Mouse (Mus musculus): ENCODE results near the gene Smarcd2.
A peak's percentile ranks its signal among the peaks of the same experiment; 100 is the strongest.

Smarcd2 gene

DNA sequence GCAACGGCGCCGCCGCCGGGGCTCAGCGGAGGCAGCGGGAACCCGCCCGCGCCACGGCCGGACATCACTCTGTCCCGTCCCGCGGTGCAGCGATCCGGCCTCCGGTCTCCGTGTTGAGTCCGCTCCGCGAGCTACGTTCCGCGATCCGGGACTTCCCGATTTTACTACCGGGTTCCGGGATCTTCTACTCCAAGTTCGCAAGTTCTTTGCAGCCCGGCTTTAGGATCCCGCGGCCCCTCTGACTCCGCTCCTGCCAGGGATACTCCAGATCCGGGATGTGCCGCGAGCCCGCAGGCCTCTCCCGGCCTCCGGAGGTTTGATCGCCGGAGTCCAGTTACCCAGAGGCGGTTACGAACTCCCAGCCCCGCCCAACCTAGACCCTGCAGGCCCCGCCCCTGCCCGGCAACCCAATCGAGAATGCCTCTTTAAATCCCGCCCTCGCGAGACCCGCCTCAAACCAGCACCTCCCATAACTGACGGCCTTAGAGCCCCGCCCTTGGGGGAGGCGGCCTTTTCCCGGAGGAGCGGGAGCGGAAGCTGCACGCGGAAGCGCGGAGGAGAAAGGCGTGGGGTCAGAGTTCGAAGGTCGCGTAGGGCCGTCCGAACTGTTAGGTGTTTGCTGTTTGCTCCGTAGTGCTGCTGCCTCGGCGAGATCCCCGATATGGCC lies at the start of gene Smarcd2:
TSS of gene Smarcd2 (minus strand) at position 329 of the 667 bp plus-strand sequence.
- DNase-seq (ENCODE audit: low read depth, low spot score), result peak; percentile 99

DNA sequence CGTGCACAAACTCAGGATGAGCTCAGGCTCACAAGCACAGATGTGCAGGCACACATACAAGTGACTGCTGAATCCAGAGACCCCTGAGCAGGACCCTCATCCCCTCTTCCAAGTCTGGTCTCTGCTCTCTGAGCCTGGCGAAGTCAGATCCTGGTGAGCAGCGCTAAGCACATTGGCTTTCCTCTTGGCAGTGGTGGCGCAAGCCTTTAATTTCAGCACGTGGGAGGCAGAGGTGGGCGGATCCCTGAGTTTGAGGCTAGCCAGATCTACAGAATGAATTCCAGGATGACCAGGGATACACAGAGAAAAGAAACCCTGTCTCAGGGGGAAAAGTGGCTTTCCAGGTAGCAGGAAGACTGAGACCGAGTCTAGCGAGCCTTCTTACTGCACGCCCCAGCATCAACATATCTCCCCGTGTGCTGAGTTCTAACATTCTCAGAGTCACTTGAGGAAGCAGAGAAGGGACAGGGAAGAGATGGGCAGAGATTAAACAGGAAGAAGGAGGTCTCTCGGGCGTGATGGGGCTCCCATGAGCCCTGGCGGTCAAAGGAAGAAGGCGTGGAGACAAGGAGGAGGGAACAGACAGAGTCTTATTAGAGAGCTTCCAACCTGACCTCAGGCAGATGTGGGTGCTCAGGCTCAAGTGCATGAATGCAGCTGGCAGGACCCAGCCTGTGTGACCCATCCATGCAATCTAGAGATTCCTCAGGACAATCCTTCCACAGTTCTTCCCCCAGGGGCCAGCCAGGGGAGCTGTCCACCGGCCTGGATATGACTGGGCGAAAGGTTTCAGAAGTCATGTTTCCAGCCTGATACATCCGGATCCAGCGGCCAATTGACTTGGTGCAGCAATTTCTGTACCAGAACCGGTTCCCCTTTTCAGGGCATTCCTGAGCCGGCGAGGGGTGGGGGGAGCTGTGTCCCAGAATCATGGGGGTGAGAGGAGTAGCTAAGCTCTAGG lies 45.9 kb upstream of the Smarcd2 start:
- no peak for DNase-seq (ENCODE audit: low read depth, low spot score)

DNA sequence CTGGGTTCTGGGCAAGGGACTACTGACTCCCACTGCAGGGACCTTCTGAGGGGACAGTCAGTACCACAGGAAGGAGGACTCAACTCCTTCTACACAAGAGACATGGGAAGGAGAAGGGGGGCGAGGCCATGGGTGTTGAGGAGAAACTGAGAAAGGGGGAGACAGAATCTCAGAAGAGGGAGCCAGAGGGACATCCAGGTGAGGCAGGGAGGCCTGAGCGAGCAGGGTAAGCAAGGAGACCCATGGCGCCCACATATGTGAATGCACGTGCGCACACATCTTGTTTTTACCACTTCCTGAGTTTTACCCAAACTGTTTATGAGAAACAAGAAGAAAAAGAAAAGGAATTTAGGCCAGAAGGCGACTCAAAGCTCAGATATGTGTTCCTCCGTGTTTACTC lies 45.0 kb upstream of the Smarcd2 start:
- DNase-seq (ENCODE audit: low read depth, low spot score), result no peak

DNA sequence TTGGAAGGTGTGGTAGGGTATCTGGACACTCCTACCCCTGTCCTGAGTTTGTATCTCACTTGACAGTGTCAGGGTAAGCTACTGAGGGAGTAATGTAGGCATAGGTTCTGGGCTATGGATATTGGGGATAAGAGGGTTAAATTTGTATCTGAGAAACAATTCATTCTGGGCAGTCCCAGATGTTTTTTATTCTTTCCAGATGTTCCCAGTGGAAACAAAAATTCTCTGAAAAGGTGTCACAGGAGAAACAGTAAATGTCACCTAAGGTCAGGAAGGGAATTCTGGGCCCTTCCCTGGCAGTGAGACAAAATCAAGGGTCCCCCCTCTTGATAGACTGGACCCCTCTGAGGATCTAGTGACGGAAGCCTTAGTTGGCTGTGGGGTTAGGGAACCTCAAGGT lies 43.6 kb upstream of the Smarcd2 start:
- DNase-seq (ENCODE audit: low read depth, low spot score), result no peak

DNA sequence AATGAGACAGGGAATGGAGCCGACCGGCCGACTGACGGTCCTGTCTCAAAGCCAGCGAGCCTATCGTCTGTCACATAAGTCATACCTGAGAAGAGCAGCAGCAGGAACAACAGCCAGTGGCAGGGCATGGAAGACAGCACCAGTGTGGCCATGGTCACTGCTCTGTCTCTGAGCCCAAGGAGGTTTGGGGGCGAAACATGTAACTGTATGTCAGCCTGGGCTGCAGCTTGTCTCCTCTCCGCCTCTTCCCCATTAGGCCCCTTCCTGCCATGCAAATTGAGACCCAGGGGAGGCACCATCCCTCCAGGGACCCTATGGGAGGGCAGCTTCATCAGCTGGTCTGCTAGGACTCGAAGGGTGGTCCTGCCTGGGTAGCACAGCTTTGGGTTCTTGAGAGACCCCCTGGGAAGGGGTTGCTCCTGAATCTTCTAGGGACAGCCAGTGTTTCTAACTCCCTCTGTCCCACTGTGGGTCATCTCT lies 41.6 kb upstream of the Smarcd2 start, which contains the start of gene Cd79b:
TSS of gene Cd79b (minus strand) at position 430 of the 480 bp plus-strand sequence.
- DNase-seq (ENCODE audit: low read depth, low spot score), result no peak

DNA sequence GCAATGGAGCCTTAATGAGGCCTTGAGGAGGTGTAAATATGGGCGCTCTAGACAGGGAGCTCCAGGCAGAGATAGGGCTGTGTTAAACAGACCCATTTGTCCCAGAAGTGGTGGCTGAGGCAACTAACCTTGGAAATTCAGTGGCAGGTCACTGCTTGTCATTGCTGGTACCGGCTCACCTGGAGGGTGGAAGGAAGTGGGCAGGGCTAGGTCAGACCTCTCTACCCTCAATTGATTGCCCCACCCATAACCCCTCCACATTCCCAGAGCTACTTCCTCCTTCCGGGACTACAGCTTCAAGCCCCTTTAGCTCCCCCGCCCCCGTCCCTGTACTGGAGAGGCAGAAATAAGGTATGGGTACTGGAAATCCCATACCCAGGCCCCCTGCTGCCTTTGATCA lies 40.8 kb upstream of the Smarcd2 start:
- no peak for DNase-seq (ENCODE audit: low read depth, low spot score)

DNA sequence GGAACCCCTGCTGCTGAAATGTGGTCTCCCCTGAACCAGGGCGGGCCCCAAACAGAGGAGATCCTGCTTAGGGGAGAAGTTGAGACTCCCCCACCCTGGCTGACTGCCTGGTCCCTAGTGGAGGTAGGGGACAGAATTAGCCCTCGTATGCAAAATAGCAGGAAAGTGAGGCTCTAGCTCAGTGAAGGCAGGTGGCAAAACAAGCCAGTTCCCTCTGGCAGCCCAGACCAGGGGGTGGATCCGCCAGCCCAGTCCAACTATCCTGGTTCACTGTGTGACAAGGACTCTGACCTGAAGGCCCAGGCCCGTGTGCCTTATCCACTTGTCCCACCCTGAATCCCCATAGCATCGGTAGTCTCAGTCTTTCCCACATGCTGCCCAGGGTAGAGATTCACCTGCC lies 37.4 kb upstream of the Smarcd2 start:
- no peak for DNase-seq (ENCODE audit: low read depth, low spot score)

DNA sequence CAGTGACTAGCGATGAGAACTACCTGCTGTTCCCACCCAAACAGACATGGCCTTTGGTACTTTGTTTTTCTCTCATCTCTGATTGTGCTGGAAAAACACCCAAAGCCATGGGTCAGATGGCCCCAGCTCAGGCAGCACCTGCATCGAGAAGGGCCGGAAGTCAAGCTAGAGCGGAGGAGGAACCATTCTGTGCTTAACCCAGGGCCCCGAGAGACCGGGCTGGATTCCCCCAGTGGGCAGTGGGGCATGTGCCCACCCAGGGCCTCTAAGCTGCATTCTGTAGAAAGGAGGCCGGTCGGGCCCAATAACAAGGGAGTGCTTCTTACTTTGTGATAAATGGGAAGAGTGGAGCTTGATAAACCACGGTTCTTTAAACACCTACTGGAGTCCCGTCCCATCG lies 35.4 kb upstream of the Smarcd2 start:
- DNase-seq (ENCODE audit: low read depth, low spot score), result no peak

DNA sequence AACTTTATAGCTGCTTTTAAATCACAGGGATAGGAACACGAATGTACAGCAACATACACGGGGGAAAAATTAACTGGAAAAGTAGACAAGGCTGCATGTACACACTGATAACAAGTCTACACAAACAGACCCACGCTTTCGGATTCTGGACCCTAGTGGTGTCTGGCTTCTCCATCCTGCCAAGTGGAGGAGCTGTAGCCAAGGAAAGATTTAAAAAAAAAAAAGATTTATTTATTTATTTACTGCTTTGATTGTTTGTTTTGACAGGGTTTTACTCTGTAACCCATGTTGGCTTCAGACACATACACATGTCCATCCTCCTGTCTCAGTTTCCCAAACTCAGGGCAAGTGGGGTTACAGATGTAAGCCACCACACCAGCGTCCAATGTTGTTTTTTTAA lies 34.7 kb upstream of the Smarcd2 start:
- DNase-seq (ENCODE audit: low read depth, low spot score), result no peak

DNA sequence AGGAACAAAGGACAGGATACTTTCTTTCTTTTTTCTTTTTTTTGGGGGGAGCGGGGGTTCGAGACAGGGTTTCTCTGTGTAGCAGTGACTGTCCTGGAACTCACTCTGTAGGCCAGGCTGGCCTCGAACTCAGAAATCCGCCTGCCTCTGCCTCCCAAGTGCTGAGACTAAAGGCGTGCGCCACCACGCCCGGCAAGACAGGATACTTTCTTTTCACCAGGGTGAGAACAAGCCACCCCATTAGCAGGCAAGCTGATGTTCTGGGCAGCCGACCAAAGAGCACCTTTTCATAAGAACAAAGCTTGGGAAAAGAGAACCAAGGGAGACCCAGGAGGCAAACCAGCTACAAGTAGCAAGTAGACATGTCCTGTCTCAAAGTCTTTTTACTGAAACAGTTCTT lies 34.0 kb upstream of the Smarcd2 start:
- DNase-seq (ENCODE audit: low read depth, low spot score), result no peak

DNA sequence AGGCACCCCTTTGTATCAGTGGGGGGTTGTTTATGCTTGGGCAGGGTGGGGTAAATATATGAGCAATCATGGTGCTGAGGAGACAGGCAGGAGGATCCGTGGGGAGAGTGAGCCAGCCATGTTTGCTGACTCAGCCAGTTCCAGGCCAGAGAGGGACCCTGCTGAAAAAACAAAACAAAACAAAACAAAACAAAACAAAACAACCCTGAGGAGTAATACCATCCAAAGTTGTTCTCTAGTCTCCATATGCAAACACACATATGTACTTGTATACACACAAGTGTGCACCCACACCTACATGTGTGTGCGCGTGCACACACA lies 33.3 kb upstream of the Smarcd2 start:
- DNase-seq (ENCODE audit: low read depth, low spot score), result no peak

DNA sequence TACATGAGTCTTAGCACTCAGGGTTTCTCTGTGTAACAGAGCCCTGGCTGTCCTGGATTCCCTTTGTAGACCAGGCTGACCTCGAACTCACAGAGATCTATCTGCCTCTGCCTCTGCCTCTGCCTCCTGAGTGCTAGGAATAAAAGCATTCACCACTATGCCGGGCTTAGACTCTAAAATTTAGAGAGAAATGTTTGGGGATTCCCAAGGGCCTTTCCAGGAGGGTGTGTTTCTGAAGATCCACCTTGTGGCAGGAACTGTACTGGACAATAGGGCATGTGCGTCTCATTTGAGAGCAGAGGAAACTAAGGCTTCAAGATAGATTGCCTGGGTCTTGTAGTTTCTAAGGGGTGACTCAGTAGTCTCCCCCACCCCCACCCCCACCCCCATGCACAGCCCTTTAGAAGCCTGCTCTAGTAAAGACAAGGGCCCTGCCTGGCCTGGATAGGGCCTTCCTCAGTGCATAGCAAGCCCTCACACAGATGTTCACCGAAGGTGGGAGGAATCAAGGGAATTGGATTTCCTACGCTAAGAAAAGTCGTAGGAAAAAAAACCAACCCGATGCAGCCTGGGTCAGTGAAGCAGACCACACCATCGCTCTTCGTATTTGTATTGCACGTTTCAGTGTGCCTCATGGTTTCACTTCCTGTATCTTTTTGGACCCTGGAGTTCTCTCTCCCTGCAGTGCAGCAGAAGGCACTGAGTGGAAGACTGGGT lies 32.7 kb upstream of the Smarcd2 start:
- no peak for DNase-seq (ENCODE audit: low read depth, low spot score)

DNA sequence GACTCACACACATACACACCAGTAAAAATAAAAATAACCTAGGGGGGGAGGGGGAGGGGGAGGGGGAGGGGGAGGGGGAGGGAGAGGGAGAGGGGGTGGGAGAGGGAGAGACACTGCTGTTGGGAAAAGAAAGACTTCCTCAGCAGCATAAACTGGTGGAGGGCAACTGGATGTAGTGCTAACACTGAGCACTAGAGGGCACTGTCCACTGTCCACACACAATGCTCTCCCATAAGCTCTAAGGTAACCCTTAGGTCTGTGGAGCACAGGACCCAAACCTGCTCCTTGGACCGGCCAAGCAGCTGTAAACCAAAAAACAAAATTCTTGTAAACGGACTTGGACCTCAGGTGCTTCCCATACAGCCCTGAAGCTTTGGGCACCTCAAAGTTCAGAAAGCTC lies 29.9 kb upstream of the Smarcd2 start:
- peak; percentile 67 for DNase-seq (ENCODE audit: low read depth, low spot score)

DNA sequence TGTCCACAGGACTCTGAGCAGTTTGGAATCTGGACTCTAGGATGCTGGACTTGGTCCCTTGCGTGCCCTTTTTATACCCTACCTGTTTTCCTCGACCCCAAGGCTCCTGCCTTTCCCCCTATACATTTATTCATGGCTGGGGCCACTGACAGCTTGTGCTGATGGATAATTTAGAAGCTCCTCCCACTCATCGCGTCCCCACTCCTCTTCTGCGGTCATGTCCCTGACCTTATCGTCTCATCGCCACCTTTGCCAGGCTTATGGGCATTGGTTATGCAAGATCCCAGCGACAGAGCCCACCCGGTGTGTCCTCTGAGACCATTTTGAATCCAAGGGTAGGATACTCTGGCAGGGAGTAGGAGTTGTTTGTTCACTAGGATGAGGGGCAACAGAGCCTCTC lies 29.0 kb upstream of the Smarcd2 start, which contains the start of gene Gh:
TSS of gene Gh (minus strand) at position 101 of the 400 bp plus-strand sequence.
- no peak for DNase-seq (ENCODE audit: low read depth, low spot score)

DNA sequence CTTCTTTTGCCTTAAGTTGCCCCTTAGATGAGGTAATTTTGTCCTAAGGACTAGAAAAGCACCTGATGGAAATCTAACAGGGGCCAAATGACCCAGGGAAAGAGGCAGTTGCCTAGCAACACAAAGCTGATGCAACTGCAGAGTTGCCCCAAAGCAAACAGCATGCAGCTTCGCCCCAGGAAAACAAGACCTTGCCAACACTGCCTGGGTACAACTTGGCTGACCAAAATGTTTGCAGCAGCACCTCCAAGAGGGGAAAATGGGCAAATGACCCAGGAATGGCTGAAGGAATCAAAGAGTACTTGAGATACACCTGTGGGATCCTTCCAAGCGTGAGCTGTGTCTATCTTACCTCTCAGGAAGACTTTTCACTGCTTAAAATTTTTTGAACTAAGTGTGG lies 19.1 kb upstream of the Smarcd2 start:
- no peak for DNase-seq (ENCODE audit: low read depth, low spot score)

DNA sequence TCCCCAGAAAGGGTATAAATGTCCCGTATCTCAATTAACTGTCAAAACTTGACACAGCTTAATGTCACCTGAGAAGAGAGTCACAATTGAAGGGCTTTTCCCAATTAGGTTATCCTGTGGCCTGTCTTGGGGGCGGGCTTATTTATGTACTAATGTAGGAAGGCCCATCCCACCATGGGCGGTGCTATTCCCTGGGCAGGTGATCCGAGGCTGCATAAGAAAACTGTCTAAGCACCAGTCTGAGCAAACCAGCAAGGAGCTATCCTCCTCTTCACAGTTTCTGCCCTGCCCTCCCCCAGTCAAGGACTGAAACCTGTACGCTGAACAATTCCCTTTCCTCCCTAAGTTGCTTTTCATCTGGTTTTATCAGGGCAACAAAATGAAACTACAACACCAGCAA lies 17.6 kb upstream of the Smarcd2 start:
- no peak for DNase-seq (ENCODE audit: low read depth, low spot score)

DNA sequence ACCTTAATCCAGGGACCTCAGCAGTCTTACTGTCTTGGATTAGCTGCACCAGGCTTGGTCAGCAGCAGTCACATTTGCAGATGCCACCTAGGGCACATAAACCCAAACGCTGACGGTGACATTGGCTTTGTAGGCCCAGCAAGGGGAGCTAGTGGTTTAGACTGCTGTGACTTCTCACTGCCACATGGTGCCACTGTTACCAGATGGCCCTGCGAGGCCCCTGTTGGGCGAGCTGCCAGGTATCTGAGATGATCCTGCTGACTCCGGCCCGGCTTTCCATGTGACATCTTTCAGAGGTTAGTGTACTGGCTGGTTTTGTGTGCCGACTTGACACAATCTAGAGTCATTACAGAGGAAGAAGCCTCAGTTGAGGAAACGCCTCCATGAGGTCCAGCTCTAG lies 16.6 kb upstream of the Smarcd2 start:
- DNase-seq (ENCODE audit: low read depth, low spot score), result no peak

DNA sequence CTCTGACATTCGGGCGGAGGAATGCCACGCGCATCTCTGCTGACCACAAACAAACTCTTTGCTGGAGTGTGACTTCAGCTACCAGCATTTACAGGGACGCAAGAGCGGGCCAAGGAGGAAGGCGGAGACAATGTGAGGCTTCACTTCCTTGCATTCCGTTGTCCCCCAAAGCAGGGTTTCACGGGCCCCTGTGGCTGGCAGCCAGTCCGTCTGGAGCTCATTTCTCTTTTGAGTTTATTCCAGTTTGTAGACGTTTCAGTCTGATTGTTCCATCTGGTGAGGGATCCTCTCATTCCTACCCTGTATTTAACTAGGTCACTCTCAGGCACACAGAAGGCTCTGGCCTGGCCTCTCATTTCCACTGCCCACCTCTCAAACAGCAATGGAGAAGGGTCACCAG lies 14.2 kb upstream of the Smarcd2 start:
- no peak for DNase-seq (ENCODE audit: low read depth, low spot score)

DNA sequence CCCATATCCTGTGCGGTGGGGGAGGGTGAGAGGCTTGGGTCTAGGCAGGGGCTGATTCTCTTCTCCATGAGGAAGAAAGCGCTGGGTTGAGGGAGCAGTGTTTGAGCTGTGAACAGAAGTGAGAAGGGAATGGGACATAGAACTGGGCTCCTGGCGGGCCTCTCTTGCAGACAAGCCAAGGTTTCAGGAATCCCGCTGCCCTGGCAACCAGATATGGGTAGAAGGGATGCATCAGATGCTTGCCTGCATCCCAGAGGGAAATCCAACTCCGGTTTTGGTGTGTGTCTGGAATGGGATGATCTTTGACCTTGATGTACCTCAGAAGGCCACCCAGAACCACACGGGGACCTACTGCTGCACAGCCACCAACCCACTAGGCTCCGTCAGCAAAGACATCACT lies 13.4 kb upstream of the Smarcd2 start:
- DNase-seq (ENCODE audit: low read depth, low spot score), result no peak

DNA sequence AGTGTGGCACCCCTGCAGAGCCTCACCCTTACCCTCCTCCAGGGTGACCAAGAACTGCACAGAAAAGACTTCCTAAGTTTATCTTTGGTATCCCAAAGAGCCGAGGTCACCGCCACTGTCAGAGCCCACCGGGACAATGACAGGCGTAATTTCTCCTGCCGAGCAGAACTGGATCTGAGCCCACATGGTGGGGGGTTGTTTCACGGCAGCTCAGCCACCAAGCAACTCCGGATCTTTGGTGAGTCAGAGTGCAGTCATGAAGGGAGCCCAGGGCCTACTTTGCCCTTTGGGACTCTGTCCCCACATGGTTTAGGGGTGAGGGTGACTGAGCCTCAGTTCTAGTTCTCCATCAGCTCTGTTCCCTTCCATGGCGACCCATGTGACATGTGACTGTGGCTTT lies 11.4 kb upstream of the Smarcd2 start:
- DNase-seq (ENCODE audit: low read depth, low spot score), result no peak

DNA sequence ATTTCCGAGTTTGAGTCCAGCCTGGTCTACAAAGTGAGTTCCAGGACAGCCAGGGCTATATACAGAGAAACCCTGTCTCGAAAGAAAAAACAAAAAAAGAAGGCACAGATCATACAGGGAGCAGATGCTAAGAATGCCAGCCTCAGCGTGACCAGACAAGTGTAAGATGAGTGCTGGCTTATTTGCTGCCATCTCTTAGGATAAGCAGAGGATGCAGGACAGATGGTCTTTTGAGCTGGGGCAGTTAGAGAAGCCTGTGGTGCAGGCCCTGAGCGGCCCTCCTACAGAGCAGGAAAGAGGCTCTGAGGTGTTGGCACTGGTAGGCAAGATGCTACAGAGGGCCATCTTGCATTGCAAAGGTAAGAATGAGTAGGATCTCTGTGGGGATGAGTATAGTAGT lies 10.6 kb upstream of the Smarcd2 start:
- no peak for DNase-seq (ENCODE audit: low read depth, low spot score)

DNA sequence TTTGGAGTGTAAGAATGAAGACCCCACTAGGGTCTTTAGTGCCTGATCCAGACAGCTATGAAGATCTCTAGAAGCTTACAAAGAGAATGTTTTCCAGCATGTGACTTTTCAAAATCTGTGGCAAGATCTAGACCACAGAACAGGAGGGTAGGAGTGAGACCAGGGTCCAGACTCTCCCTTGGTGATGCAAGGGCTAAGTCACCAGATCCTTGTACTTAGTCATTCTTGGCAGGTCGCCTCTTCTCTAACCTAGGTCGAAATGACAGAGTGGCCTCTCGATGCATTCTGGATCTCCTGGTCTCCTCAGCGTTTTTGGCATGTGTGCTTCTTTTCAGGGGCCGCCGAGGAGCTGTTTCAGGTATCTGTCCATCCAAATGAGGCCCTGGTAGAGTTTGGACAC lies 9.7 kb upstream of the Smarcd2 start:
- no peak for DNase-seq (ENCODE audit: low read depth, low spot score)
